Mouse (Mus musculus) megakaryocyte, embryonic 14.5 days (primary cell): ENCODE measurements around the gene Fignl1.

Source experiments
- FLI1 ChIP-seq: IDR thresholded peaks from 2 replicates; pipeline ENCODE4 v1.6.1; 2012; ENCODE audit warnings: low read length, inconsistent platforms, mixed read lengths
- GATA1 ChIP-seq: IDR thresholded peaks from 3 replicates; pipeline ENCODE4 v1.6.1; 2012; ENCODE audit warnings: mixed read lengths, low read length, inconsistent platforms, borderline replicate concordance

DNA sequence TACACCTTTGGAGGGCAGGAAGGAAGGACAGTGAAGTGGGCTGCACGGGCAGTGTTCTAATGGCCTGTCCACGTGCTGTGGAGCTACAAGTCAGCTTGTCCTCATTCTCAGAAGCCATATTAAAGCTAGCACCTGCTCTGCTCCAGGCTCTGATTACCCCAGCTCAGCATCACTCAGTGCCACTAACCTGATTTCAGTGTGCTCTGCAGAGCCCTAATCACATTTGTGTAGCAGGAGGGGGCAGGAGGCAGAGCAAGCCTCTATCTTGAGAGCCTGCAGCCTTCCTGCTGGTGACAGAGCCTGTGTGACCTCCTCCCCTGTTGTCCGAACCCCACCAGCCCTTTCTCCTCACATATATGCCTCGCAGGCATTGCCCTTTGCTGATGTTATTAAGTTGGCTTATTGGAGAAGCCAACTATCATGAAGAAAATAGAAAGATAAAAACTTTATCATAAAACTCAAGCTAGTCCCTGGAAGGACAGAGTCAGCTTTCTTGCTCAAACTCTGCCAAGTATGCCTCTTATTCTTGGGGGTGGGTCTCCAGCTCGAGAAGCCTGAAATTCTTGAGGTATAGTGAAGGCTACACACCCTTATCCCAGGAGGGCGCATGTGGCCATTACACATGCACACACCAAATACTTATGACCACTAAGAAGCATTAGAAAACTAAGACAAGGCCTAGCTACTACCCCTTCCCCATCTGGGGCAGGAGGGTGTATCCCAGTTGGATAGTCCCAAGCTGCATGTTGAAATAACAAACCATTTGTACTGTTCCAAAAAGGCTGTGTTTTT is 41.9 kb upstream of the Fignl1 start:
- no peak for TF ChIP-seq FLI1
- no peak for TF ChIP-seq GATA1
